Mouse (Mus musculus): ENCODE data around the gene Zfp28. TPM values are rescaled to one million over a fixed set of nuclear protein-coding genes. Genes with fewer than 3 reads are reported as not detected.

The Zfp28 gene
- polyA plus RNA-seq, 1 experiment from 2014 or later = 12.8 TPM

- H3K4me1 ChIP-seq = no peaks in the 10 kb centered on the region
- 10% methylated on average over 21 of the region's 22 CpGs for WGBS
Measured at GRCm38 (mm10) chr7:6414626-6415441, 31.7 kb downstream of the Zfp28 start.

GRCm38 (mm10) chr7:6415442-6415787 is 32.3 kb downstream of the Zfp28 start:
- no peaks in the 10 kb centered on the region for H3K9me3 ChIP-seq
- no peak overlapping the region for H3K9ac ChIP-seq
- H3K4me1 ChIP-seq = no peaks in the 10 kb centered on the region
- ATAC-seq (ENCODE audit: insufficient number of reproducible peaks, insufficient read depth, low FRiP score, low TSS enrichment, low read depth) = no peak
- no peak overlapping the region for H3K4me2 ChIP-seq
- no peak overlapping the region for H3K27ac ChIP-seq
- no peak overlapping the region for H3K4me3 ChIP-seq
- WGBS = 22% methylated on average over 8 of the region's 8 CpGs
- H3K36me3 ChIP-seq = no peaks in the 10 kb centered on the region
- H3K27me3 ChIP-seq = no peaks in the 10 kb centered on the region; the same call in 1 of the 2 replicates

More at GRCm38 (mm10) chr7:6414626-6415441, 31.7 kb downstream of the Zfp28 start:
- Histone ChIP-seq H3K4me3 (no peak overlapping the region), H3K27me3 (no peaks in the 10 kb centered on the region; the same call in 1 of the 2 replicates), H3K4me2 (no peak overlapping the region), H3K27ac (no peak overlapping the region), H3K36me3 (no peaks in the 10 kb centered on the region), H3K9ac (no peak overlapping the region), H3K9me3 (no peaks in the 10 kb centered on the region)
- no peak for ATAC-seq (ENCODE audit: insufficient number of reproducible peaks, insufficient read depth, low FRiP score, low TSS enrichment, low read depth)

GRCm38 (mm10) chr7:6419894-6420293 is 36.8 kb downstream of the Zfp28 start:
- Histone ChIP-seq H3K9ac (no peak overlapping the region), H3K36me3 (no peaks in the 10 kb centered on the region), H3K4me2 (no peak overlapping the region), H3K4me1 (no peaks in the 10 kb centered on the region), H3K4me3 (no peak overlapping the region), H3K27ac (no peak overlapping the region), H3K9me3 (no peaks in the 10 kb centered on the region), H3K27me3 (no peaks in the 10 kb centered on the region; the same call in 1 of the 2 replicates)
- 80% methylated on average over 6 of the region's 6 CpGs for WGBS
- ATAC-seq (ENCODE audit: insufficient number of reproducible peaks, insufficient read depth, low FRiP score, low TSS enrichment, low read depth) = no peak

- Histone ChIP-seq H3K27ac (no peak overlapping the region), H3K27me3 (no peaks in the 10 kb centered on the region), H3K36me3 (no peaks in the 10 kb centered on the region), H3K4me1 (no peaks in the 10 kb centered on the region), H3K4me2 (no peak overlapping the region), H3K9me3 (0 out of 2 replicates have a peak, but pooled peaks cover 4% of the 10 kb centered on the region), H3K9ac (no peak overlapping the region), H3K4me3 (no peak overlapping the region)
- WGBS = 84% methylated on average over 3 of the region's 3 CpGs
- no peak for ATAC-seq (ENCODE audit: insufficient number of reproducible peaks, insufficient read depth, low FRiP score, low TSS enrichment, low read depth)
Measured at GRCm38 (mm10) chr7:6429381-6429780, 46.3 kb downstream of the Zfp28 start.

- Histone ChIP-seq H3K9ac (no peak overlapping the region), H3K4me3 (no peak overlapping the region), H3K9me3 (0 out of 2 replicates have a peak, but pooled peaks cover 4% of the 10 kb centered on the region), H3K4me2 (no peak overlapping the region), H3K27ac (no peak overlapping the region), H3K36me3 (no peaks in the 10 kb centered on the region), H3K27me3 (no peaks in the 10 kb centered on the region), H3K4me1 (no peaks in the 10 kb centered on the region)
- no peak for ATAC-seq (ENCODE audit: insufficient number of reproducible peaks, insufficient read depth, low FRiP score, low TSS enrichment, low read depth)
- 44% methylated on average over 2 of the region's 2 CpGs for WGBS
Measured at GRCm38 (mm10) chr7:6430342-6430741, 47.2 kb downstream of the Zfp28 start.

GRCm38 (mm10) chr7:6438388-6438787 is 55.3 kb downstream of the Zfp28 start, which contains the start of gene Olfr1344:
Gene Olfr1344, plus strand, starts transcription at chr7:6438688.
- Histone ChIP-seq H3K4me3 (no peak within 1 kb of the TSS), H3K36me3 (no peaks in the 10 kb centered on the region), H3K9me3 (no peaks in the 10 kb centered on the region), H3K27me3 (no peaks in the 10 kb centered on the region), H3K9ac (no peak within 1 kb of the TSS), H3K27ac (no peak within 1 kb of the TSS), H3K4me2 (no peak within 1 kb of the TSS), H3K4me1 (no peaks in the 10 kb centered on the region)
- WGBS = 72% methylated on average over 3 of the region's 3 CpGs
- ATAC-seq (ENCODE audit: insufficient number of reproducible peaks, insufficient read depth, low FRiP score, low TSS enrichment, low read depth) = no peak

- Histone ChIP-seq H3K9ac (no peak overlapping the region), H3K27me3 (no peaks in the 10 kb centered on the region), H3K4me1 (no peaks in the 10 kb centered on the region), H3K4me2 (no peak overlapping the region), H3K27ac (no peak overlapping the region), H3K4me3 (no peak overlapping the region), H3K36me3 (no peaks in the 10 kb centered on the region), H3K9me3 (peaks cover 2% of the 10 kb centered on the region; the same call in 1 of the 2 replicates)
- WGBS = 71% methylated on average over 2 of the region's 2 CpGs
- ATAC-seq (ENCODE audit: insufficient number of reproducible peaks, insufficient read depth, low FRiP score, low TSS enrichment, low read depth) = no peak
Measured at GRCm38 (mm10) chr7:6441173-6441572, 58.1 kb downstream of the Zfp28 start.

Other genes starting within 250 kb of the Zfp28 start
- 21.2 and 28.0 TPM in 2 replicates for gene Zfp787, start 227.3 kb upstream of the Zfp28 start, polyA plus RNA-seq (2015; fragmentation: Nextera tagmentation; extraction: Ambion mirVana)
- gene Zfp444, start 211.1 kb upstream of the Zfp28 start, polyA plus RNA-seq (2015; fragmentation: Nextera tagmentation; extraction: Ambion mirVana) = 69.5 and 76.0 TPM in 2 replicates
- not detected in 2 replicates for gene Galp, start 186.2 kb upstream of the Zfp28 start, polyA plus RNA-seq (2015; fragmentation: Nextera tagmentation; extraction: Ambion mirVana)
- not detected in 2 replicates for gene Zscan5b, start 161.0 kb upstream of the Zfp28 start, polyA plus RNA-seq (2015; fragmentation: Nextera tagmentation; extraction: Ambion mirVana)
- gene Epp13, start 130.6 kb upstream of the Zfp28 start, polyA plus RNA-seq (2015; fragmentation: Nextera tagmentation; extraction: Ambion mirVana) = not detected in 2 replicates
- 8.3 and 9.7 TPM in 2 replicates for gene Zfp667, start 96.7 kb upstream of the Zfp28 start, polyA plus RNA-seq (2015; fragmentation: Nextera tagmentation; extraction: Ambion mirVana)
- 7.8 and 9.2 TPM in 2 replicates for gene Zfp583, start 52.0 kb upstream of the Zfp28 start, polyA plus RNA-seq (2015; fragmentation: Nextera tagmentation; extraction: Ambion mirVana)
- gene Gm3854, start 39.5 kb upstream of the Zfp28 start, polyA plus RNA-seq (2015; fragmentation: Nextera tagmentation; extraction: Ambion mirVana) = 3.1 and 4.0 TPM in 2 replicates
- 2.7 and 4.5 TPM in 2 replicates for gene Zfp78, start 20.0 kb upstream of the Zfp28 start, polyA plus RNA-seq (2015; fragmentation: Nextera tagmentation; extraction: Ambion mirVana)
- not detected in 2 replicates for gene Smim17, start 15.4 kb downstream of the Zfp28 start, polyA plus RNA-seq (2015; fragmentation: Nextera tagmentation; extraction: Ambion mirVana)
- not detected in 2 replicates for gene Gm20715, start 27.0 kb downstream of the Zfp28 start, polyA plus RNA-seq (2015; fragmentation: Nextera tagmentation; extraction: Ambion mirVana)
- gene Olfr1344, start 55.4 kb downstream of the Zfp28 start, polyA plus RNA-seq (2015; fragmentation: Nextera tagmentation; extraction: Ambion mirVana) = not detected in 2 replicates
- gene Olfr1336, start 72.9 kb downstream of the Zfp28 start, polyA plus RNA-seq (2015; fragmentation: Nextera tagmentation; extraction: Ambion mirVana) = not detected in 2 replicates
- gene Olfr1346, start 83.8 kb downstream of the Zfp28 start, polyA plus RNA-seq (2015; fragmentation: Nextera tagmentation; extraction: Ambion mirVana) = not detected in 2 replicates
- gene Olfr5, start 103.6 kb downstream of the Zfp28 start, polyA plus RNA-seq (2015; fragmentation: Nextera tagmentation; extraction: Ambion mirVana) = not detected in 2 replicates
- not detected in 2 replicates for gene Olfr1347, start 116.5 kb downstream of the Zfp28 start, polyA plus RNA-seq (2015; fragmentation: Nextera tagmentation; extraction: Ambion mirVana)
- gene Olfr1348, start 125.5 kb downstream of the Zfp28 start, polyA plus RNA-seq (2015; fragmentation: Nextera tagmentation; extraction: Ambion mirVana) = not detected in 2 replicates
- not detected in 2 replicates for gene Olfr1349, start 139.7 kb downstream of the Zfp28 start, polyA plus RNA-seq (2015; fragmentation: Nextera tagmentation; extraction: Ambion mirVana)
- not detected in 2 replicates for gene Olfr1350, start 181.5 kb downstream of the Zfp28 start, polyA plus RNA-seq (2015; fragmentation: Nextera tagmentation; extraction: Ambion mirVana)